Mouse (Mus musculus) gastrocnemius, adult 18-20 months (tissue): Measurements from ENCODE around the gene Pde4b. TPM values are rescaled to one million over a fixed set of nuclear protein-coding genes. Genes with fewer than 3 reads are reported as not detected.
A peak's percentile ranks its signal among the peaks of the same experiment; 100 is the strongest.
"Not testable (repeated sequence)": the region's sequence is repeated elsewhere in the genome, so short reads cannot be mapped to it uniquely, and the experiment has no call there.

Experiments
- DNase-seq: peaks from one replicate; pipeline ENCODE4 v3.0.0; 2021; ENCODE audit warnings: low spot score
- total RNA-seq, 2 experiments: library from RNA; stranded (reverse); gene quantifications; 2 replicates each; pipeline ENCODE4 v1.2.3; 2021

Pde4b gene
- total RNA-seq, 2 experiments from 2014 or later, result 74.5 to 102 TPM

- no peak for DNase-seq
Measured at GRCm38 (mm10) chr4:102459216-102459999, 372.1 kb downstream of the Pde4b start.

- no peak for DNase-seq
Measured at GRCm38 (mm10) chr4:102478104-102478503, 390.8 kb downstream of the Pde4b start.

- DNase-seq, result no peak
Measured at GRCm38 (mm10) chr4:102478860-102479259, 391.5 kb downstream of the Pde4b start.

GRCm38 (mm10) chr4:102480830-102481484 is 393.6 kb downstream of the Pde4b start:
- DNase-seq, result no peak

GRCm38 (mm10) chr4:102483354-102484018 is 396.1 kb downstream of the Pde4b start:
- DNase-seq, result no peak

GRCm38 (mm10) chr4:102484738-102485137 is 397.4 kb downstream of the Pde4b start:
- no peak for DNase-seq

- DNase-seq, result no peak
Measured at GRCm38 (mm10) chr4:102486134-102486920, 399.0 kb downstream of the Pde4b start.

GRCm38 (mm10) chr4:102486921-102487240 is 399.5 kb downstream of the Pde4b start:
- DNase-seq, result no peak

- DNase-seq, result no peak
Measured at GRCm38 (mm10) chr4:102488000-102488399, 400.7 kb downstream of the Pde4b start.

GRCm38 (mm10) chr4:102491468-102492123 is 404.3 kb downstream of the Pde4b start:
- DNase-seq, result no peak

GRCm38 (mm10) chr4:102492911-102493310 is 405.6 kb downstream of the Pde4b start:
- DNase-seq, result no peak

- DNase-seq, result peak; percentile 68
Measured at GRCm38 (mm10) chr4:102493342-102494128, 406.2 kb downstream of the Pde4b start.

GRCm38 (mm10) chr4:102494203-102494602 is 406.9 kb downstream of the Pde4b start:
- DNase-seq, result not testable (repeated sequence)

GRCm38 (mm10) chr4:102495001-102495400 is 407.7 kb downstream of the Pde4b start:
- no peak for DNase-seq

- peak; percentile 52 for DNase-seq
Measured at GRCm38 (mm10) chr4:102495474-102495873, 408.1 kb downstream of the Pde4b start.

GRCm38 (mm10) chr4:102496269-102497177 is 409.2 kb downstream of the Pde4b start:
- DNase-seq, result no peak

- no peak for DNase-seq
Measured at GRCm38 (mm10) chr4:102497221-102497620, 409.9 kb downstream of the Pde4b start.

- DNase-seq, result no peak
Measured at GRCm38 (mm10) chr4:102498169-102498919, 411.0 kb downstream of the Pde4b start.
